Mouse (Mus musculus): ENCODE data around the gene 4930452B06Rik. TPM values are rescaled to one million over a fixed set of nuclear protein-coding genes. Genes with fewer than 3 reads are reported as not detected.

The 4930452B06Rik gene
- total and polyA plus RNA-seq, 3 experiments = not detected

- in situ Hi-C loops (cut with MboI; ENCODE audit: low pct_ligation_motif_present, low pct_unique_long_range_greater_than_20kb, low sequenced_read_pairs) (loop anchor here (25.0 kb wide), 1 partner anchor 138 kb away; the partner anchor contains the start of gene Oit1), dilution Hi-C loops (cut with MboI; ENCODE audit: extremely low pct_ligation_motif_present, extremely low pct_unique_long_range_greater_than_20kb, low sequenced_read_pairs) (no loop called here)
- Histone ChIP-seq H3K79me2 (replicated peaks; ENCODE audit: control insufficient read depth, extremely low read depth, insufficient read depth, poor library complexity, severe bottlenecking) (no peaks in the 10 kb centered on the region), H3K9me3 (replicated peaks; ENCODE audit: low read length) (no peaks in the 10 kb centered on the region), H3K27me3 (replicated peaks) (no peaks in the 10 kb centered on the region), H3K9ac (ENCODE audit: insufficient read depth, low read depth) (no peak overlapping the region), H3K4me1 (ENCODE audit: control insufficient read depth in 1 of 2, insufficient read depth in 2 of 2) (no peaks in the 10 kb centered on the region), H3K36me3 (replicated peaks in 1 of 2; ENCODE audit: control insufficient read depth in 1 of 2, insufficient read depth in 1 of 2, low read length in 1 of 2) (no peaks in the 10 kb centered on the region), H3K27ac (ENCODE audit: insufficient read depth, low read depth) (no peak overlapping the region), H3K4me2 (ENCODE audit: insufficient read depth, low read depth, poor library complexity, severe bottlenecking) (no peak overlapping the region), H3K4me3 (replicated peaks in 1 of 3; ENCODE audit: low read depth in 2 of 3, low read length in 2 of 3, poor library complexity in 1 of 3) (no peak overlapping the region)
- no peak for DNase-seq (ENCODE audit: extremely low read depth)
- TF ChIP-seq E2F4 (IDR thresholded peaks at IDR 0.05; ENCODE audit: insufficient replicate concordance, low read depth, low read length) = no peak
- TF ChIP-seq UBTF (IDR thresholded peaks at IDR 0.05; ENCODE audit: low read depth, low read length) = no peak
- no peak for TF ChIP-seq MYC (IDR thresholded peaks at IDR 0.05; ENCODE audit: low read depth, low read length)
- no peak for TF ChIP-seq USF2 (conservative IDR thresholded peaks at IDR 0.05; ENCODE audit: low read depth, low read length)
- no peak for TF ChIP-seq KAT2A (IDR thresholded peaks at IDR 0.05; ENCODE audit: insufficient replicate concordance, low read length)
- no peak for TF ChIP-seq ZKSCAN1 (IDR thresholded peaks at IDR 0.05; ENCODE audit: borderline replicate concordance, low read depth, low read length)
- no peak for TF ChIP-seq BHLHE40 (IDR thresholded peaks at IDR 0.05; ENCODE audit: low read depth, low read length)
- no peak for TF ChIP-seq RAD21 (IDR thresholded peaks at IDR 0.05; ENCODE audit: low read depth, low read length)
- TF ChIP-seq POLR2AphosphoS2 (IDR thresholded peaks at IDR 0.05; ENCODE audit: low read depth, low read length) = no peak
- TF ChIP-seq CTCF (conservative IDR thresholded peaks at IDR 0.05 in 1 of 2, IDR thresholded peaks at IDR 0.05 in 1 of 2; ENCODE audit: low read depth in 2 of 2, low read length in 2 of 2) = no peak
- no peak for TF ChIP-seq HCFC1 (IDR thresholded peaks at IDR 0.05; ENCODE audit: low read depth, low read length)
- TF ChIP-seq JUND (conservative IDR thresholded peaks at IDR 0.05; ENCODE audit: low read depth, low read length) = no peak
- TF ChIP-seq TCF12 (IDR thresholded peaks at IDR 0.05; ENCODE audit: low read depth, low read length) = no peak
- TF ChIP-seq JUN (IDR thresholded peaks at IDR 0.05; ENCODE audit: insufficient read depth, low read depth, low read length) = no peak
- no peak for TF ChIP-seq ZMIZ1 (IDR thresholded peaks at IDR 0.05; ENCODE audit: low read depth, low read length)
- no peak for TF ChIP-seq MAFK (IDR thresholded peaks at IDR 0.05; ENCODE audit: insufficient replicate concordance, low read length)
Measured at GRCm38 (mm10) chr14:8525232-8525631, 140.8 kb downstream of the 4930452B06Rik start.

GRCm38 (mm10) chr14:8517681-8518080, 148.4 kb downstream of the 4930452B06Rik start:
- no peak for DNase-seq (ENCODE audit: extremely low read depth)
- H3K9ac ChIP-seq (ENCODE audit: insufficient read depth, low read depth) = no peak overlapping the region
- no peak overlapping the region for H3K4me2 ChIP-seq (ENCODE audit: insufficient read depth, low read depth, poor library complexity, severe bottlenecking)
- dilution Hi-C loops (cut with MboI; ENCODE audit: extremely low pct_ligation_motif_present, extremely low pct_unique_long_range_greater_than_20kb, low sequenced_read_pairs) = no loop called here
- H3K9me3 ChIP-seq (replicated peaks; ENCODE audit: low read length) = no peaks in the 10 kb centered on the region
- H3K27me3 ChIP-seq (replicated peaks) = no peaks in the 10 kb centered on the region
- no peak for TF ChIP-seq JUN (IDR thresholded peaks at IDR 0.05; ENCODE audit: insufficient read depth, low read depth, low read length)
- TF ChIP-seq PAX5 (IDR thresholded peaks at IDR 0.05; ENCODE audit: low read length) = no peak
- no peak for TF ChIP-seq TBP (conservative IDR thresholded peaks at IDR 0.05; ENCODE audit: low read depth, low read length)
- no peak overlapping the region for H3K4me3 ChIP-seq (replicated peaks in 1 of 3; ENCODE audit: low read depth in 2 of 3, low read length in 2 of 3, poor library complexity in 1 of 3)
- H3K4me1 ChIP-seq (ENCODE audit: control insufficient read depth in 1 of 2, insufficient read depth in 2 of 2) = no peaks in the 10 kb centered on the region
- H3K79me2 ChIP-seq (replicated peaks; ENCODE audit: control insufficient read depth, extremely low read depth, insufficient read depth, poor library complexity, severe bottlenecking) = no peaks in the 10 kb centered on the region
- H3K27ac ChIP-seq (ENCODE audit: insufficient read depth, low read depth) = no peak overlapping the region
- in situ Hi-C loops (cut with MboI; ENCODE audit: low pct_ligation_motif_present, low pct_unique_long_range_greater_than_20kb, low sequenced_read_pairs) = no loop called here
- H3K36me3 ChIP-seq (replicated peaks in 1 of 2; ENCODE audit: control insufficient read depth in 1 of 2, insufficient read depth in 1 of 2, low read length in 1 of 2) = no peaks in the 10 kb centered on the region
